Mouse (Mus musculus) lung, postnatal 10 days (tissue): ENCODE measurements around the gene Ankrd33b.
A peak's percentile ranks its signal among the peaks of the same experiment; 100 is the strongest.

Source experiments
- DNase-seq: peaks from one replicate; pipeline ENCODE4 v3.0.0; 2021

Gene Ankrd33b

GRCm38 (mm10) chr15:31258693-31259439, 108.7 kb downstream of the Ankrd33b start:
- DNase-seq, result peak; percentile 44

- DNase-seq, result peak; percentile 62
Measured at GRCm38 (mm10) chr15:31258029-31258692, 109.4 kb downstream of the Ankrd33b start.

GRCm38 (mm10) chr15:31257329-31257728, 110.2 kb downstream of the Ankrd33b start:
- DNase-seq, result peak; percentile 32

- peak; percentile 18 for DNase-seq
Measured at GRCm38 (mm10) chr15:31255762-31256161, 111.8 kb downstream of the Ankrd33b start.

- no peak for DNase-seq
Measured at GRCm38 (mm10) chr15:31254939-31255535, 112.5 kb downstream of the Ankrd33b start.

- DNase-seq, result no peak
Measured at GRCm38 (mm10) chr15:31253963-31254362, 113.6 kb downstream of the Ankrd33b start.

- DNase-seq, result no peak
Measured at GRCm38 (mm10) chr15:31253380-31253779, 114.1 kb downstream of the Ankrd33b start.

GRCm38 (mm10) chr15:31252590-31253311, 114.8 kb downstream of the Ankrd33b start:
- no peak for DNase-seq

- DNase-seq, result no peak
Measured at GRCm38 (mm10) chr15:31251189-31251588, 116.3 kb downstream of the Ankrd33b start.

- no peak for DNase-seq
Measured at GRCm38 (mm10) chr15:31250676-31251075, 116.8 kb downstream of the Ankrd33b start.

GRCm38 (mm10) chr15:31250027-31250426, 117.5 kb downstream of the Ankrd33b start:
- DNase-seq, result no peak

- DNase-seq, result no peak
Measured at GRCm38 (mm10) chr15:31248882-31249281, 118.6 kb downstream of the Ankrd33b start.

- DNase-seq, result peak; percentile 23
Measured at GRCm38 (mm10) chr15:31247035-31247434, 120.5 kb downstream of the Ankrd33b start.

GRCm38 (mm10) chr15:31245934-31246333, 121.6 kb downstream of the Ankrd33b start:
- peak; percentile 50 for DNase-seq

- DNase-seq, result no peak
Measured at GRCm38 (mm10) chr15:31244696-31245445, 122.7 kb downstream of the Ankrd33b start.

- peak; percentile 31 for DNase-seq
Measured at GRCm38 (mm10) chr15:31243260-31243659, 124.3 kb downstream of the Ankrd33b start.
